Mouse (Mus musculus) lung, embryonic 14.5 days (tissue): ENCODE data around the gene Pbxip1. TPM values are rescaled to one million over a fixed set of nuclear protein-coding genes. Genes with fewer than 3 reads are reported as not detected.
A peak's percentile ranks its signal among the peaks of the same experiment; 100 is the strongest.
"Not testable (repeated sequence)": the region's sequence is repeated elsewhere in the genome, so short reads cannot be mapped to it uniquely, and the experiment has no call there.

ENCODE experiments used
- ATAC-seq: fragments of 200-750 bp; cut with Nextera tagmentation; 2 replicates; pipeline ENCODE4 v1.8.0; 2017; ENCODE audit warnings: mild to moderate bottlenecking, moderate TSS enrichment, moderate library complexity; ENCODE audit not compliant: insufficient read depth
- DNase-seq: peaks from one replicate; pipeline ENCODE4 v3.0.0-alpha.2; 2015
- H3K27ac ChIP-seq: fragments of 300-500 bp; sonication (generic); 2 replicates; pipeline ENCODE4 v1.5.1; 2014; ENCODE audit warnings: low read depth, mild to moderate bottlenecking, moderate library complexity
- H3K27me3 ChIP-seq: fragments of 300-500 bp; sonication (generic); 2 replicates; pipeline ENCODE4 v1.6.1; 2014; ENCODE audit warnings: low read length, control low read depth; ENCODE audit not compliant: insufficient read depth
- H3K36me3 ChIP-seq: fragments of 300-500 bp; sonication (generic); 2 replicates; pipeline ENCODE4 v1.6.1; 2014; ENCODE audit warnings: control low read depth; ENCODE audit not compliant: insufficient read depth
- H3K4me1 ChIP-seq: fragments of 300-500 bp; sonication (generic); 2 replicates; pipeline ENCODE4 v1.6.1; 2014; ENCODE audit warnings: antibody characterized with exemption, control low read depth; ENCODE audit not compliant: insufficient read depth
- H3K4me2 ChIP-seq: fragments of 300-500 bp; sonication (generic); 2 replicates; pipeline ENCODE4 v1.6.1; 2014; ENCODE audit warnings: mild to moderate bottlenecking
- H3K4me3 ChIP-seq: fragments of 300-500 bp; sonication (generic); 2 replicates; pipeline ENCODE4 v1.5.1; 2014; ENCODE audit warnings: low read depth, low read length
- H3K9ac ChIP-seq: fragments of 300-500 bp; sonication (generic); 2 replicates; pipeline ENCODE4 v1.6.1; 2014
- H3K9me3 ChIP-seq: fragments of 300-500 bp; sonication (generic); 2 replicates; pipeline ENCODE4 v1.6.1; 2016; ENCODE audit warnings: low read depth, low read length, control low read depth
- CTCF ChIP-seq: IDR thresholded peaks from 2 replicates; pipeline ENCODE4 v1.5.1; 2016; ENCODE audit warnings: antibody characterized with exemption, low read depth
- WGBS: fragments of 180-500 bp; shearing (Covaris S2); extraction: QIAGEN DNeasy Blood & Tissue Kit; methylation state at CpG from one replicate; pipeline ENCODE4 v1.1.7; 2014; 5-methylcytosine and 5-hydroxymethylcytosine counted together
- polyA plus RNA-seq: library from polyadenylated mRNA; unstranded; fragments of >200 nt; fragmentation: Nextera tagmentation; extraction: Ambion mirVana; gene quantifications from 2 replicates; pipeline ENCODE4 v1.2.1, GENCODE M21; 2014

Pbxip1 gene
- polyA plus RNA-seq, 1 experiment from 2014 or later = 13.6 TPM

- H3K27me3 ChIP-seq = no peaks in the 10 kb centered on the region
- no peak for TF ChIP-seq CTCF
- H3K9me3 ChIP-seq = no peaks in the 10 kb centered on the region
- peaks cover 13% of the 10 kb centered on the region; the same call in 1 of the 2 replicates for H3K4me1 ChIP-seq
- H3K9ac ChIP-seq = no peak overlapping the region
- 87% methylated on average over 5 of the region's 5 CpGs for WGBS
- H3K4me3 ChIP-seq = no peak overlapping the region
- H3K27ac ChIP-seq = no peak overlapping the region
- DNase-seq = no peak
- H3K4me2 ChIP-seq = no peak overlapping the region
- peaks cover 52% of the 10 kb centered on the region for H3K36me3 ChIP-seq
- ATAC-seq = no peak
Measured at GRCm38 (mm10) chr3:89424416-89425140, 11.9 kb upstream of the Pbxip1 start.

- peaks cover 13% of the 10 kb centered on the region; the same call in 1 of the 2 replicates for H3K4me1 ChIP-seq
- ATAC-seq (no peak), DNase-seq (no peak)
- no peak overlapping the region for H3K9ac ChIP-seq
- 82% methylated on average over 5 of the region's 5 CpGs for WGBS
- no peaks in the 10 kb centered on the region for H3K9me3 ChIP-seq
- H3K36me3 ChIP-seq = peaks cover 52% of the 10 kb centered on the region
- TF ChIP-seq CTCF = no peak
- H3K27ac ChIP-seq = no peak overlapping the region
- no peak overlapping the region for H3K4me2 ChIP-seq
- no peaks in the 10 kb centered on the region for H3K27me3 ChIP-seq
- no peak overlapping the region for H3K4me3 ChIP-seq
Measured at GRCm38 (mm10) chr3:89425141-89425525, 11.4 kb upstream of the Pbxip1 start.

- WGBS = 86% methylated on average over 4 of the region's 4 CpGs
- Histone ChIP-seq H3K4me2 (no peak overlapping the region), H3K4me1 (peaks cover 7% of the 10 kb centered on the region; the same call in 1 of the 2 replicates), H3K36me3 (peaks cover 52% of the 10 kb centered on the region), H3K4me3 (no peak overlapping the region), H3K27me3 (no peaks in the 10 kb centered on the region), H3K9me3 (no peaks in the 10 kb centered on the region), H3K27ac (no peak overlapping the region), H3K9ac (no peak overlapping the region)
- DNase-seq (no peak), ATAC-seq (no peak)
- no peak for TF ChIP-seq CTCF
Measured at GRCm38 (mm10) chr3:89425876-89426275, 10.6 kb upstream of the Pbxip1 start.

GRCm38 (mm10) chr3:89429021-89429420 is 7.5 kb upstream of the Pbxip1 start:
- H3K27ac ChIP-seq, ATAC-seq, H3K9me3 ChIP-seq, H3K9ac ChIP-seq, H3K4me2 ChIP-seq, DNase-seq, H3K4me3 ChIP-seq, H3K4me1 ChIP-seq, H3K27me3 ChIP-seq: not testable (repeated sequence)
- WGBS = 85% methylated on average over 6 of the region's 7 CpGs
- peaks cover 62% of the 10 kb centered on the region for H3K36me3 ChIP-seq

GRCm38 (mm10) chr3:89430171-89431159 is 6.0 kb upstream of the Pbxip1 start, which contains the start of gene Pygo2:
Gene Pygo2 (plus strand): TSS chr3:89430214.
- Histone ChIP-seq H3K9ac (peak within 1 kb of the TSS; percentile 90), H3K27ac (peak within 1 kb of the TSS; percentile 91), H3K4me3 (peak within 1 kb of the TSS; percentile 92), H3K27me3 (no peaks in the 10 kb centered on the region), H3K4me2 (peak within 1 kb of the TSS; percentile 82), H3K36me3 (peaks cover 56% of the 10 kb centered on the region), H3K9me3 (no peaks in the 10 kb centered on the region), H3K4me1 (peaks cover 8% of the 10 kb centered on the region; the same call in 1 of the 2 replicates)
- DNase-seq = peak; percentile 98
- TF ChIP-seq CTCF = no peak
- WGBS = 2% methylated on average over 68 of the region's 68 CpGs
- peak; percentile 98 for ATAC-seq

- ATAC-seq (no peak), DNase-seq (no peak)
- H3K27ac ChIP-seq = no peak overlapping the region
- WGBS = 81% methylated on average over 8 of the region's 8 CpGs
- H3K9ac ChIP-seq = no peak overlapping the region
- H3K27me3 ChIP-seq = no peaks in the 10 kb centered on the region
- peaks cover 35% of the 10 kb centered on the region for H3K36me3 ChIP-seq
- no peaks in the 10 kb centered on the region for H3K9me3 ChIP-seq
- TF ChIP-seq CTCF = no peak
- H3K4me2 ChIP-seq = no peak overlapping the region
- no peak overlapping the region for H3K4me3 ChIP-seq
- peaks cover 13% of the 10 kb centered on the region; the same call in 1 of the 2 replicates for H3K4me1 ChIP-seq
Measured at GRCm38 (mm10) chr3:89432606-89433005, 3.9 kb upstream of the Pbxip1 start.

- H3K4me3 ChIP-seq = no peak overlapping the region
- peaks cover 28% of the 10 kb centered on the region for H3K36me3 ChIP-seq
- no peaks in the 10 kb centered on the region for H3K27me3 ChIP-seq
- no peak overlapping the region for H3K4me2 ChIP-seq
- no peak for DNase-seq
- no peak overlapping the region for H3K27ac ChIP-seq
- H3K4me1 ChIP-seq = peaks cover 13% of the 10 kb centered on the region; the same call in 1 of the 2 replicates
- TF ChIP-seq CTCF = no peak
- no peak for ATAC-seq
- H3K9ac ChIP-seq = no peak overlapping the region
- 80% methylated on average over 11 of the region's 11 CpGs for WGBS
- H3K9me3 ChIP-seq = no peaks in the 10 kb centered on the region
Measured at GRCm38 (mm10) chr3:89434532-89434931, 2.0 kb upstream of the Pbxip1 start.
